Mouse (Mus musculus): ENCODE data around the gene Lgalsl. TPM values are rescaled to one million over a fixed set of nuclear protein-coding genes. Genes with fewer than 3 reads are reported as not detected.

Lgalsl gene
- polyA plus RNA-seq, 1 experiment from 2014 or later: 95.8 TPM

DNA sequence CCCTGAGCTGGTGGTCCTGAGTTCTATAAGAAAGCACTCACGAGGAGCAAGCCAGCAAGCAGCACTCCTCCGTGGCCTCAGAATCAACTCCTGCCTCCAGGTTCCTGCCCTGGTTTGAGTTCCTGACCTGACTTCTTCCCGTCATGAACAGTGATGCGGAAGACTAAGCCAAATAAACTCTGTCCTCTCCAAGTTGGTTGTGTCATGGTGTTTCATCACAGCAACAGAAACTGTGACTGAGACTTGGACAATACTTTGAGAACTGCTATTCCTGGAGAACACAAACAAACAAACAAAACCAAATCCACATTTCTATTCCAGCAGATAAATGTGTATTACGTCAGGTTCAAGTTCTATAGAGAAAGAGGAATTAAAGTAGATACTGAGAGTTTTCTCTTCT lies 31.2 kb upstream of the Lgalsl start:
- H3K27ac ChIP-seq (ENCODE audit: low read length): no peak overlapping the region
- 82% methylated on average over 5 of the region's 5 CpGs for WGBS
- no peak overlapping the region for H3K4me3 ChIP-seq (replicated peaks; ENCODE audit: low read length)
- no peak overlapping the region for H3K9ac ChIP-seq (replicated peaks; ENCODE audit: low read depth, low read length)
- no peak overlapping the region for H3K4me2 ChIP-seq (ENCODE audit: low read length)
- no peaks in the 10 kb centered on the region for H3K36me3 ChIP-seq (ENCODE audit: control insufficient read depth, insufficient read depth)
- no peaks in the 10 kb centered on the region for H3K9me3 ChIP-seq (ENCODE audit: control insufficient read depth, low read length)
- peaks cover 9% of the 10 kb centered on the region for H3K4me1 ChIP-seq (replicated peaks; ENCODE audit: control insufficient read depth, insufficient read depth, low read length)
- no peaks in the 10 kb centered on the region for H3K27me3 ChIP-seq (replicated peaks; ENCODE audit: control insufficient read depth, insufficient read depth, low read length)
- no peak for ATAC-seq

DNA sequence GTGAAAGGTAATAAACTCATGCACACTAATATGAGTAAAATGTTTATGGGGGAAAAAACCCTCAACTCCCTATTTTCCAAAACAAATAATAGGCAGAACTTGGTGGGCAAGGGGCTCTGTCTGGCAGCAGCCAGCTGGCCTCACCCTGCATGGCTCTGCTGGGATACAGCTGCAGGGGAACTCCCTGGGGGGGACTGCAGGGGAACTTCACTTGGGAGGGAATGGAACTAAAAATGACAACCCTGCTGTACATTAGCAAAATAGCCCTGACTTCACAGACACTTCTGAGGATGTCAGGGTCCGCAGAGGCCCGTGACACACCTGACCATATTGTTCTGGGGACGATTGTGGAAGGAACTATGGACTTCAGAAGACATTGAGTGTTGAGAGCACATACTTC lies 29.5 kb upstream of the Lgalsl start:
- no peaks in the 10 kb centered on the region for H3K9me3 ChIP-seq (ENCODE audit: control insufficient read depth, low read length)
- no peak for ATAC-seq
- H3K4me1 ChIP-seq (replicated peaks; ENCODE audit: control insufficient read depth, insufficient read depth, low read length): peaks cover 13% of the 10 kb centered on the region
- H3K27me3 ChIP-seq (replicated peaks; ENCODE audit: control insufficient read depth, insufficient read depth, low read length): no peaks in the 10 kb centered on the region
- no peak overlapping the region for H3K27ac ChIP-seq (ENCODE audit: low read length)
- no peak overlapping the region for H3K9ac ChIP-seq (replicated peaks; ENCODE audit: low read depth, low read length)
- 94% methylated on average over 3 of the region's 3 CpGs for WGBS
- no peak overlapping the region for H3K4me3 ChIP-seq (replicated peaks; ENCODE audit: low read length)
- H3K4me2 ChIP-seq (ENCODE audit: low read length): no peak overlapping the region
- no peaks in the 10 kb centered on the region for H3K36me3 ChIP-seq (ENCODE audit: control insufficient read depth, insufficient read depth)

DNA sequence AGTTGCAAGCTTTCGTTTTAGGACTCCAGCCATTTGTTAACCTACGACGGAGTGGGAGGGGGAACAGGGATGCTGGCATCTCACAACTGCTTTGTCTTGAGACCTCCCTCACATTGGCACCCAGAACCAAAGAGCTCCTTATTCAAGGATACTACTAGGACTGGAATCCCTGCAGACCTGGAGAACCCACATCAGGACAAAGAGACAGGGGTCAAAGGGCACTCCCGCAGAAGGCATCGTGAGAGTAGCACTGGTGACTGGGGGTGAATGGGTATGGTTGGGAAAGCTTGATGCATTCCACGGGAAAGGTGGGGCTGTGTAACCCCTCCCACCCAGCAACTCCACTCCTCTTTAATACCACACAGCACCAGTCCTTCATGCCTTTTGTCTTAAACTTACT lies 29.0 kb upstream of the Lgalsl start:
- no peak for ATAC-seq
- WGBS: 49% methylated on average over 6 of the region's 6 CpGs
- H3K36me3 ChIP-seq (ENCODE audit: control insufficient read depth, insufficient read depth): no peaks in the 10 kb centered on the region
- H3K9me3 ChIP-seq (ENCODE audit: control insufficient read depth, low read length): no peaks in the 10 kb centered on the region
- H3K27ac ChIP-seq (ENCODE audit: low read length): peak overlapping the region; percentile 80
- no peak overlapping the region for H3K4me3 ChIP-seq (replicated peaks; ENCODE audit: low read length)
- H3K27me3 ChIP-seq (replicated peaks; ENCODE audit: control insufficient read depth, insufficient read depth, low read length): no peaks in the 10 kb centered on the region
- H3K4me2 ChIP-seq (ENCODE audit: low read length): no peak overlapping the region
- H3K9ac ChIP-seq (replicated peaks; ENCODE audit: low read depth, low read length): no peak overlapping the region
- H3K4me1 ChIP-seq (replicated peaks; ENCODE audit: control insufficient read depth, insufficient read depth, low read length): peaks cover 14% of the 10 kb centered on the region

DNA sequence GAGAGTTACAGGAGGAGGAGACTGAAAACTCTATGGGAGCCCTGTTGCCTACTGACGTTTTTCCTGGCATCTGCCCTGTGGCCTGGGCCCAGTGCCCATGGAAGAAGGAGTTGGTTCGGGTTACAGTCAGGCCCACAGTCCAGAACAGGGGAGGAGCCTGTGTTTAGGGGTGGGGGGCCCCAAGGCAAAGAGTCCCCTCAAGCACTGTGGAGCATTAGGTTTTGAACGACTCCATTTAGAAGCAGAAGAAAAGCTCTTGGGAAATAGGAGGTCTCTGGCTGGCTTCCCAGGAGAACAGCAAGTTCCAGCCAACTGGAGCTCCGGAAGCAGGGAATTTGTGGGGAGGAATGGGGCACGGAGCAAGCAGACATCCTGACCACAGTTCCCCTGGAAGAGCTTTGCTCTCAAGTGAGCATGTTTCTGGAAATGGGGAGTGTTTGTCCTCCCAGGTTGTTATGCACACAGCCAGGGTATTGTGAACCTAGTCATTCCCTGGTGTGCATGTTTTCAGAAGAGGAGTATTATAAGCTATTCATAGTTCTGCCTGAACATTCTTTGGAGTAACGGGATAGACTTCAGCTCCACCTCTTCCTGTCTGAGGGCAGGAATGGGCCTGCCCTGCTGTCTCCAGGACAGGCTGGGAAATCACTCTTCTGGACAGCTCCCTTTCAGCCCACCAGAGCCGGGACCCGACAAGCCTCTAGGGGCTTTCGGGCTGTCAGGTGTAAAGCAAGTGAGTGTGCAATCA lies 28.2 kb upstream of the Lgalsl start:
- H3K9ac ChIP-seq (replicated peaks; ENCODE audit: low read depth, low read length): no peak overlapping the region
- ATAC-seq: peak; percentile 97
- WGBS: 8% methylated on average over 9 of the region's 9 CpGs
- H3K27me3 ChIP-seq (replicated peaks; ENCODE audit: control insufficient read depth, insufficient read depth, low read length): no peaks in the 10 kb centered on the region
- H3K4me1 ChIP-seq (replicated peaks; ENCODE audit: control insufficient read depth, insufficient read depth, low read length): peaks cover 14% of the 10 kb centered on the region
- H3K4me3 ChIP-seq (replicated peaks; ENCODE audit: low read length): no peak overlapping the region; the same call in 1 of the 2 replicates
- peak overlapping the region; percentile 80 for H3K27ac ChIP-seq (ENCODE audit: low read length)
- peak overlapping the region; percentile 28 for H3K4me2 ChIP-seq (ENCODE audit: low read length)
- H3K36me3 ChIP-seq (ENCODE audit: control insufficient read depth, insufficient read depth): no peaks in the 10 kb centered on the region
- H3K9me3 ChIP-seq (ENCODE audit: control insufficient read depth, low read length): no peaks in the 10 kb centered on the region

DNA sequence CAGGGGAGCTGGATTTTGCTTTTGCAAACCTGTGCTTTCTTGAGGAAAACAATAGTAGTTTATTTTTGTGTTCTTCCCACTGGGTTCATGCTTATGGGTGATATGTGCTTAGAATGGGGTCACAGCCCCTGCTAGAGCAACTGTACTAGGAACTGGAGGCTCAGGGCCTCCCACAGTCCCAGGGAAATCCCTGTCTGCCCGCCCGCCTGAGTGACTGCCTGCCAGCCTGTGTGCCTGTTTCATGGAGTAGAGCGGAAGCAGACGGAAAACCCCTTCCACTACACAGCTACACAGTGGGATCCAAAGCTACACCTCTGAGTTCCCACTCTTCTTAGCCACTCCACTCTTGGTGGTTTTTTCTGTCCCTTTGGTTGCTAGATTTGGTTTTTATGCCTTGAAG lies 27.1 kb upstream of the Lgalsl start:
- ATAC-seq: no peak
- H3K9ac ChIP-seq (replicated peaks; ENCODE audit: low read depth, low read length): no peak overlapping the region
- no peak overlapping the region; the same call in 1 of the 2 replicates for H3K27ac ChIP-seq (ENCODE audit: low read length)
- peaks cover 14% of the 10 kb centered on the region for H3K4me1 ChIP-seq (replicated peaks; ENCODE audit: control insufficient read depth, insufficient read depth, low read length)
- no peaks in the 10 kb centered on the region for H3K36me3 ChIP-seq (ENCODE audit: control insufficient read depth, insufficient read depth)
- H3K4me2 ChIP-seq (ENCODE audit: low read length): no peak overlapping the region
- no peaks in the 10 kb centered on the region for H3K9me3 ChIP-seq (ENCODE audit: control insufficient read depth, low read length)
- H3K27me3 ChIP-seq (replicated peaks; ENCODE audit: control insufficient read depth, insufficient read depth, low read length): no peaks in the 10 kb centered on the region
- no peak overlapping the region for H3K4me3 ChIP-seq (replicated peaks; ENCODE audit: low read length)
- 84% methylated on average over 4 of the region's 4 CpGs for WGBS

DNA sequence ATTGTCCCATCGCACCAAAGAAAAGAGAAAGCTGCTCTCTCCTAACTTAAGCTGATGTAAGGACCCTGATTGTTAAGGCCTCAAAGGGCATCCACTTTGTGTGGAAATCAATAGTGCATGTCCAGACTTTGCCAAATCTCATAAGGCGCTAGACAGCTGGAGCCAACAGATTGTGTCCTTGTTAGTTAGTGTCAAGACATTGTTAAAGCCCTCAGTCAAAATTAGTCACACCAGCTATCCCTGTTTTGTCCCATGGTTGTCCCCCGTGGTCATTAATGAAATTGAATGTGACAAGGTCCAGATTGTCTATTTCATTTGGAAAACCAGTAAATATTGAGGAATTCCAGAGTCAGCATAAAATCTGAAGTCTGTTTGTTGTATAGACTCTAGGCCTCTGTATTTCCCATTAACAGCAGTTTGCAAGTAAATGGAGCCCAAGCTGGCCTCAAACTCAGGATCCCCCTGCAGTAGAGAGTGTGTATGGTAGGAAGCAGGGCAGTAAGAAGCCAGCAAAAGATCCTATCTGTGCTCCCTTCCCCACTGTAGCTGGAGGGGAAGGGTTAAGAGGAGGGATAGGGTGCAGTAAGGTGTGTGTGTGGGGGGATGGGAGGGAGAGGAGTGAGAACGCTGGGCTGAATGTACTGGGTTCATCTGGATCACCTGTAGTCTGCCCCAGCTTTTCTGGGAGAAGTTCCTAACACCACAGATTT lies 23.3 kb upstream of the Lgalsl start:
- no peak overlapping the region for H3K9ac ChIP-seq (replicated peaks; ENCODE audit: low read depth, low read length)
- no peak for ATAC-seq
- no peaks in the 10 kb centered on the region for H3K9me3 ChIP-seq (ENCODE audit: control insufficient read depth, low read length)
- no peak overlapping the region for H3K27ac ChIP-seq (ENCODE audit: low read length)
- no peak overlapping the region for H3K4me3 ChIP-seq (replicated peaks; ENCODE audit: low read length)
- peaks cover 10% of the 10 kb centered on the region for H3K4me1 ChIP-seq (replicated peaks; ENCODE audit: control insufficient read depth, insufficient read depth, low read length)
- 39% methylated on average over 4 of the region's 4 CpGs for WGBS
- H3K36me3 ChIP-seq (ENCODE audit: control insufficient read depth, insufficient read depth): no peaks in the 10 kb centered on the region
- no peaks in the 10 kb centered on the region for H3K27me3 ChIP-seq (replicated peaks; ENCODE audit: control insufficient read depth, insufficient read depth, low read length)
- no peak overlapping the region for H3K4me2 ChIP-seq (ENCODE audit: low read length)

DNA sequence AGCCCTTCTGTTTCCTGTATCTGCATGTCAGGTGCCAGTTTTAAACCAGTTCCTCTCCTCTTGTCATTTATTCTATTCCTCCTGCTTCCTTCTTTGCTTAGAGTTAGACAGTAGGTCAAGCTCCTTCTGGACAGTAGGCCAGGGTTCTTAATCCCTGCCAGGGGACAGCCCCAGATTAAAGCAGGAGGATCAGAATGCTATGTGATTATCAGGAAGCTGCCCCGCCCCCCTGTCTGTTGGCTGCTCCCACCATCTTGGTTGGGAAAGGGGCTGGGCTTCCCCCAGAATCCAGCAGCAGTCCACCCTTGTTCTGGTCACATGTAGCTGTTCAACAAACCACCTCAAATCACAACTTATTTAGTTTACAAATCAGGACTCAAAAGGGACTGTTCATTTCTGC lies 19.3 kb upstream of the Lgalsl start:
- H3K36me3 ChIP-seq (ENCODE audit: control insufficient read depth, insufficient read depth): no peaks in the 10 kb centered on the region

DNA sequence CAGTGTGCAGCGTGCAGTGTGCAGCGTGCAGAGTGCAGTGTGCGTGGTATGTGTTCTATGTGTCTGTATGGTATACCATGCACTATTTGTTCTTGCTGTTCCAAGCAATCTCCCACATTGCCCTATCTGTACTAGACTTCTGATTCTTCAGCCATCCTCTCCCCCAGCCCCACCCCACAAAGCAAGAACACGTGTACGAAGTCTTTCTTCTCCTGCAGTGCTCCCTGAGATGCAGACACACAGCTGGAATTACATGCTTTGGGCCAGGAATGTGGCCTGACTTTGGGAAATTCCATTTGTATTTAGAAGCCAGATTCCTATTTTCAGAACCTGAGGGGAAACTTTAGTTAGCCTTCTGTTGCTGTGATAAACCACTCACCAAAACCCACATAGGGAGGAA lies 18.5 kb upstream of the Lgalsl start:
- H3K27ac ChIP-seq (ENCODE audit: low read length): no peak overlapping the region
- H3K9me3 ChIP-seq (ENCODE audit: control insufficient read depth, low read length): no peaks in the 10 kb centered on the region
- H3K4me2 ChIP-seq (ENCODE audit: low read length): no peak overlapping the region
- no peaks in the 10 kb centered on the region for H3K27me3 ChIP-seq (replicated peaks; ENCODE audit: control insufficient read depth, insufficient read depth, low read length)
- H3K9ac ChIP-seq (replicated peaks; ENCODE audit: low read depth, low read length): no peak overlapping the region
- no peaks in the 10 kb centered on the region for H3K4me1 ChIP-seq (replicated peaks; ENCODE audit: control insufficient read depth, insufficient read depth, low read length)
- no peaks in the 10 kb centered on the region for H3K36me3 ChIP-seq (ENCODE audit: control insufficient read depth, insufficient read depth)
- ATAC-seq: no peak
- no peak overlapping the region for H3K4me3 ChIP-seq (replicated peaks; ENCODE audit: low read length)
- WGBS: 80% methylated on average over 5 of the region's 5 CpGs

More for the DNA sequence above, 19.3 kb upstream of the Lgalsl start:
- H3K9me3 ChIP-seq (ENCODE audit: control insufficient read depth, low read length): no peaks in the 10 kb centered on the region
- H3K4me3 ChIP-seq (replicated peaks; ENCODE audit: low read length): no peak overlapping the region
- no peak for ATAC-seq
- H3K27ac ChIP-seq (ENCODE audit: low read length): no peak overlapping the region
- H3K27me3 ChIP-seq (replicated peaks; ENCODE audit: control insufficient read depth, insufficient read depth, low read length): no peaks in the 10 kb centered on the region
- WGBS: 91% methylated on average over 1 of the region's 1 CpGs
- H3K4me1 ChIP-seq (replicated peaks; ENCODE audit: control insufficient read depth, insufficient read depth, low read length): no peaks in the 10 kb centered on the region
- no peak overlapping the region for H3K9ac ChIP-seq (replicated peaks; ENCODE audit: low read depth, low read length)
- no peak overlapping the region for H3K4me2 ChIP-seq (ENCODE audit: low read length)

DNA sequence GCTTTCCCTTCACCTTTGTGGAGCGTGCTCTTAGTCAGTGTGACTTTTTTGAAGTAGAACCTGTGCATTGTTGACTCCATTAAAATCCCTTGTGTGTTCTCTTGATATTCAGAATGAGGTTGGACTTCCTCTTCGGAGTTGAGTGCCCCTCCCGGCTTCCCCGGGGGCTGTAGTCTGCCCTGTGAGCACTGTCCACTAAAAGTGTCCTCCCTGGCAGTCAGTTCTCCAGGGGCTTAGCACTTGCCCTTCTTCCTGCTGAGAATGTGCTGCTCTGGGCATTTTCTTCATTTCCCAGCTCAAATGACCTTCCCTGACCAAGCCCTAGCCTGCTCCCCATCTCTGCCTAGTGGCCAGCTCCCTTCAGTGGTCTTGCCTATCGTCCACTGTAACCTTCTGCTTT lies 6.5 kb upstream of the Lgalsl start:
- H3K4me3 ChIP-seq (replicated peaks; ENCODE audit: low read length): no peak overlapping the region
- no peak for ATAC-seq
- no peaks in the 10 kb centered on the region for H3K9me3 ChIP-seq (ENCODE audit: control insufficient read depth, low read length)
- no peaks in the 10 kb centered on the region for H3K36me3 ChIP-seq (ENCODE audit: control insufficient read depth, insufficient read depth)
- no peaks in the 10 kb centered on the region for H3K27me3 ChIP-seq (replicated peaks; ENCODE audit: control insufficient read depth, insufficient read depth, low read length)
- H3K9ac ChIP-seq (replicated peaks; ENCODE audit: low read depth, low read length): no peak overlapping the region
- no peak overlapping the region for H3K4me2 ChIP-seq (ENCODE audit: low read length)
- WGBS: 94% methylated on average over 5 of the region's 5 CpGs
- H3K27ac ChIP-seq (ENCODE audit: low read length): no peak overlapping the region
- no peaks in the 10 kb centered on the region for H3K4me1 ChIP-seq (replicated peaks; ENCODE audit: control insufficient read depth, insufficient read depth, low read length)

Measured in forebrain, embryonic 16.5 days (tissue).